Mouse (Mus musculus) thymus, postnatal 25 days (tissue): ENCODE measurements around the gene Rps18.
"Not testable (repeated sequence)": the region's sequence is repeated elsewhere in the genome, so short reads cannot be mapped to it uniquely, and the experiment has no call there.

ENCODE experiments used
- DNase-seq: peaks from one replicate; pipeline ENCODE4 v3.0.0; 2022

The Rps18 gene

DNA sequence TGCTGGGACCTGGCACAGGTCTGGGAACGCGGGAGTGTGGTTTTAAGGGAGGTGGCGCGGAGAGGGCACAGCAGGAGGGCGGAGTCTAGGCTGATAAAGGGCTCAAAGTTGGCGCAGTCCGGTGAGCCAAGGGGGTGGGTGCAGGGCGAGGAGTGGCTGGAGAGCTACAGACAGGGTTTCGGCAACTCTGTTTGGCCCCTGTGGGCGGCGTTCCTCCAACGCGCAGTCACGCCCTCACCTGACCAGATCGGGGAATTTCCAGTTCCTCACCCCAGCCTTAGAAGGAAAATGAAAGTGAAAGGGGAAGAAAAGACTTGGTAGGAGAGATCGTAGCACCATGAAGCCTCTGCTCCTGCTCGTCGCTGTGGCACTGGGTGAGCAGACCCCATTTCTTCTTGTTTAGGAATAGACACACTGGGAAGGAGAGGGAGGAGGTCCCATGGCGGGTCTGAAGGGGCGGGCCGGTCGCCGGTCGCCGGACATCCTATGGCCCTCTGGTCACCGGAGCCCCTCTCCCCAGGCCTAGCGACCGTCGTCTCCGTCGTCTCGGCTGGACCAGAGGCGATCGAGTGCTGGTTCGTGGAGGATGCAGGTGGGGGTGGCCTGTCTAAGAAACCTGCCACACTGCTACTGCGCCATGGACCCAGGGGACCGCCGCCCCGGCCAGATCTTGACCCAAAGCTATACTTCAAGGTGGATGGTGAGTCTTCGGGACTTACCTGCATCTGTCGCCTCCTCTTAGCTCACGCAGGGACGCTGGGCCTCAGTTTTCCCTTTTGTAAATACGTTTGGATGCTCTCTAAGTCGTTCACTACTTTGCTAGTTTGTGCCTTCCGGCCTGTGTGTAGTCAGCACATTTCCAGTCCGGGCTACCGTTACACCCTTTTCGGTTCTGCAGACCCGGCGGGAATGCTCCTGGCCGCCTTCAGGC, 36.2 kb downstream of the Rps18 start:
- peak; percentile 80 for DNase-seq

DNA sequence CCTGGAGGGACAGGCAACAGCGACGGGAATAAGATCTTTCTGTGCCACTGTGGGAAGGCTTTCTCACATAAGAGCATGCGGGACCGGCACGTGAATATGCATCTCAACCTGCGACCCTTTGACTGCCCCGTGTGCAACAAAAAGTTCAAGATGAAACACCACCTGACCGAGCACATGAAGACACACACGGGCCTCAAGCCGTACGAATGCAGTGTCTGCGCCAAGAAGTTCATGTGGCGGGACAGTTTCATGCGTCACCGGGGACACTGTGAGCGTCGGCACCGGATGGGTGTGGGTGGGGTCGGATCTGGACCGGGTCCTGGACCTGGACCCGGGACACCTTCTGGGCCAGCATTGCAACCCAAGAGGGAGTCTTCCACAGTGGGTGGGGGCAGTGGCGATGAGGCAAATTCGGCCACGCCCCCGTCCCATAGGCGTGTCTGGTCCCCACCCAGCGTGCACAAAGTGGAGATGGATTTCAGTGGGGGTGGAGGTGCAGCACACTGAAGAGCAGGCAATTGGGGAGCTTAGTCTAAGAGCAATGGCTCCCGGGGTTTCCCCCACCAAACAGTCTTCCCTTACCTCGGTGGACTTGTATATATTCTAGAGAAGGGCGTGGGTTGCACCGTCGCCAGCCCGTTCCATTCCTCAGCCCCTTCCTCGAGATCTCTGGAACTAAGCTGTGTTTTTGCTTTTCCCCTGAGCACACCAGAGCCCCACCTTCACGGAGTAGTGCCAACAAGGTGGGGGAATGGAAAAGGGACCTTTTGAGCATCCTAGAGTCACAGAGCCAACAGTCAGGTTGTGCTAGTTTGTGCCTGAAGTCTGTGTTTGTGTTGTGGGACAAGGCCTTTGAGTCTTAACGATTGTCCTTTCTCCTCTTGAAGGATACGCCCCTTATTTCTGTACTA, 37.3 kb downstream of the Rps18 start:
- no peak for DNase-seq

DNA sequence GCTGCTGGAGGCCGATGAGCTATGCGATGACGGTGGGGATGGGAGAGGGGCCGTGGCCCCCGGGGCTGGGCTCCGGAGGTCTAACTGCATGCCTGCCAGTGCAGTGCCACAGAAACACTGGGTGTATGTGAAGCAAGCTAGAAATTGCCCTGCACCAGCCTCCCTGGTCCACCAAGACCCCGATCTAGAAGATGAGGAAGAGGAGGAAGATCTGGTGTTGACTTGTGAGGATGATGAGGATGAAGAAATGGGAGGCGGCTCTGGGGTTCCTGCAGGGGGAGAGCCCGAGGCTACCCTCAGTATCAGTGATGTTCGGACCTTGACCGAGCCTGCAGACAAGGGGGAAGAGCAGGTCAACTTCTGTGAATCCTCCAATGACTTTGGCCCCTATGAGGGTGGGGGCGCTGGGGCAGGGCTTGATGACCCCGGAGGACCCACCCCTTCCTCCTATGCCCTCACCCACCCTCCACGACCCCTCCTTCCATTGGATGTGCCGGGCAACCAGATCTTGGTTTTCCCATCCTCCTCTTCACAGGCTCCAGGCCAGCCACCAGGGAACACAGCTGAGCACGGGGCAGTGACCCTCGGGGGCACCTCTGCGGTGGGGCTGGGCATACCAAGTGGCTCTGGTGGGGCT, 38.0 kb downstream of the Rps18 start:
- DNase-seq = no peak

DNA sequence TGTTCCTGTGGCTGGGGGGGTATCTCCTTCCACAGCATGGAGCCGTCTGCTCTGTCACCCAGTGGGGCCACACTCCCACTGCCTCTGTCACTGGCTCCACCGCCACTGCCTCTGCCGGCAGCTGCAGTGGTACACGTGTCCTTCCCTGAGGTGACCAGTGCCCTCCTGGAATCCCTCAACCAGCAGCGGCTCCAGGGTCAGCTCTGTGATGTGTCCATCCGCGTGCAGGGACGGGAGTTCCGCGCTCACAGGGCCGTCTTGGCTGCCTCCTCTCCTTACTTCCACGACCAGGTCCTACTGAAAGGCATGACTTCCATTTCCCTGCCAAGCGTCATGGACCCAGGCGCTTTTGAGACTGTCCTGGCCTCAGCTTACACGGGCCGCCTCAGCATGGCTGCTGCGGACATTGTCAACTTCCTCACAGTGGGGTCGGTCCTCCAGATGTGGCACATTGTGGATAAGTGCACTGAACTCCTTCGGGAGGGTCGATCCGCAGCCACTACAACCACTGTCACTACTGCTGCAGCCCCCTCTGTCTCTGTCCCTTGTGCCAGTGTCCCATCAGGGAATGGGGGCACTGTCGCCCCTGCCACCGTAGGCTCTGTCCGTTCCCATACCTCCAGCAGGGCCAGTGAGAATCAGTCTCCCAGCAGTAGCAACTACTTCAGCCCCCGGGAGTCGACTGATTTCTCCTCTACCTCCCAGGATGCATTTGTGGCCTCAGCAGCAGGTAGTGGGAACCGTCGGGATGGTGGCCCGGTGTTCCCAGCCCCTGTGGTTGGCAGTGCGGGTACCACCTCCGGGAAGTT, 38.8 kb downstream of the Rps18 start:
- DNase-seq = no peak

DNA sequence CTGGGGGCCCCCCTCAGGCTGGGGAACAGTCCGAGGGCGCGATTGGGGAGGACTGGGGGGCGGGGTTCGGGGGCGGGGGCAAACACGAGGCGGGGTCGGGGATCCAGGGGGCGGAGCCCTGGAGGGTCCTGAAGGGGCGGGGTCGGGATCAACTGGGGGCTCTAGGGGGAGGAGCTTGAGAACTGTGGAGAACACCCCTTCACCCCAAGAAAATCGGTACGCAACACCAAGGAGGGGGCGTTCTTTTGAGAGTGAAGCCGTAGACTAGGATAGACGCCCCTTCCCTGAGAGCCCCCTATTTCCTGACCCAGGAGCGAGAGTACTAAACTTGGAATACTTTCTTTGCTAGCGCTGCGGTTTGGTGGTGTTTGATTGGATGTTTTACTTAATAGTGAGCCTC, 39.5 kb downstream of the Rps18 start:
- DNase-seq = peak; percentile 80

DNA sequence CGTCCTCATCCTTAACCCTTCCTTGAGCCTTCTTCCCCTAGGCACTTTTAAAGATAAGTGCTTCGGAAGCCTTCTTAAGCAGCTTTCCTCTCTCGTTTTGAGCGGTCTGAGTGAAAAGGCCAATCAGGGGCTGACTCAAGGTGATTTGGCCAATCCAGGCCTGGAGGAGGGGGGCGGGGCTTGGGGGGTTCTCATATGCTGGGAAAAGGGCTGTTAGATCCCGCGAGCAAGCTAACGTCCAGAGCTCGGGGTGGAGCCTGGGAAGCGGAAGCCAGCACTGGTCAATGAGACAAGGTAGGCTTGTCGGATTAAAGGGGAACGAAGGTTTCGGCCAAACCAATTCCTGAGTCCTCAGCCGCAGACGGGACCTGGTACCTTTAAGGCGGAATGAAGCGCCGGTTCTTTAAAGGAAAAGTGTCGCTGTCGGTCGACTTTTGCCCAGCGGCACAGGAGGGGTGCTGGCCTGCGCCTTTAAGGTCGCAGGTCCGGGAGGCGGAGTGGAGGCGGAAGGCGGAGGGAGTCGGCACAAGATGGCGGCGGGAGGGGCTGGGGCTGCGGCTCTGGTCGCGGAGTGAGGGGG, 40.0 kb downstream of the Rps18 start, which contains the start of the genes Tapbp and Zbtb22:
TSS of gene Tapbp (plus strand) at position 229 of the 580 bp plus-strand sequence.
TSS of gene Zbtb22 (plus strand) at position 234 of the 580 bp plus-strand sequence.
- peak; percentile 94 for DNase-seq

DNA sequence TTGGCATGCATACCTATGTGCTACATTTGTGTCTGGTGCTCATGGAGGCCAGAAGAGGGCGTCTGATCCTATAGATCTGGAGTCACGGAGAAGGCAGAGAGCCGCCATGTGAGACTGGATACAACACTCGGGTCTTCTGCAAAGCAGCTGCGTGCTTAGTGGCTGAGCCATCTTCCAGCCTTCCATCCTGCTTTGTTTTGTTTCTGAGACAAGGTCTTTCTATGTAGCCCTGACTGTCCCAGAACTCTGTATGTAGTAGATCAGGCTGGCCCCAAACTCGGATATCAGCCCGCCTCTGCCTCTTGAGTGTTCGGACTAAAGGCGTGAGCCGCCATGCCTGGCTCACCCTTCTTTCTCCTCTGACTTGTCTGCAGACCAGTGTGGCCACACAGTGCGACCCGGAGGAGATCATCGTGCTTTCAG, 40.8 kb downstream of the Rps18 start:
- DNase-seq = no peak

DNA sequence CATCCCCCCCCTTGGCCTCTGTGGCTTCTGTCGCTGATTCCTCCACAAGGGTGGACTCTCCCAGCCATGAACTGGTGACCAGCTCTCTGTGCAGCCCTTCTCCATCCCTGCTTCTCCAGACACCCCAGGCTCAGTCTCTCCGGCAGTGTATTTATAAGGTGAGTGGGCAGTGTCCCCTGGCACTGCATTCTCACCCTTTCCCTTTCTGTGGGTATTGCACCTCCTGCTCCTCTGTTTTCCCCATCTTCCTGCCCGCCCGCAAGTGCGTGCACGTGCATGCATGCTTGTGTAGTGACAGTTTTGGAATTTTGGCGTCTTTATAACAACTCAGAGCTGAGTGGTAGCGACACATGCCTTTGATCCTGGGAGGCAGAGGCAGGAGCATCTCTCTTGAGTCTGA, 41.9 kb downstream of the Rps18 start:
- DNase-seq = no peak

DNA sequence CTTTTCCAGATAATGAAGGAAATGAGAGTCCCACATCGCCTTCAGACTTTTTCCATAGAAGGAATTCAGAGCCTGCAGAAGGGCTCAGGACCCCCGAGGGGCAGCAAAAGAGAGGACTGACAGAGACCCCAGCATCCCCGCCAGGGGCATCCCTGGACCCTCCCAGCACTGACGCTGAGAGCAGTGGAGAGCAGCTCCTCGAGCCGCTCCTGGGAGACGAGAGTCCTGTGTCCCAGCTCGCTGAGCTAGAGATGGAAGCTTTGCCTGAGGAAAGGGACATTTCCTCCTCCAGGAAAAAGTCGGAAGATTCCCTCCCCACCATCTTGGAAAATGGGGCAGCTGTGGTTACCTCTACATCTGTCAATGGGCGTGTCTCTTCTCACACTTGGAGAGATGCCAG, 42.5 kb downstream of the Rps18 start:
- no peak for DNase-seq

DNA sequence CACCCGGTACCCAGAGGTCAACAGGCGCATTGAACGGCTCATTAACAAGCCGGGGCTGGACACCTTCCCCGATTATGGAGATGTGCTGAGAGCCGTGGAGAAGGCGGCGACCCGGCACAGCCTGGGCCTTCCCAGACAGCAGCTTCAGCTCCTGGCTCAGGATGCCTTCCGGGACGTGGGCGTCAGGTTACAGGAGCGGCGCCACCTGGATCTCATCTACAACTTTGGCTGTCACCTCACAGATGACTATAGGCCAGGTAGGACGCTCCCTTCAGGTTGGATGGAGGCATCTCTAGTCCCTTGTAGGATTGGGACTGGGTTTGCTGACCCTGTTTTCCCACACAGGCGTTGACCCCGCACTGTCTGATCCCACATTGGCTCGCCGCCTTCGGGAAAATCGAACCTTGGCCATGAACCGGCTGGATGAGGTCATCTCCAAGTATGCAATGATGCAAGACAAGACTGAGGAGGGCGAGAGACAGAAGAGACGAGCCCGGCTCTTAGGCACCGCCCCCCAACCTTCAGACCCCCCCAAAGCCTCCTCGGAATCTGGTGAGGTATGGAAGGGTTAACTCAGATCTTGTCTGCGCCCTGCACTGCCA, 43.9 kb downstream of the Rps18 start:
- DNase-seq = no peak

DNA sequence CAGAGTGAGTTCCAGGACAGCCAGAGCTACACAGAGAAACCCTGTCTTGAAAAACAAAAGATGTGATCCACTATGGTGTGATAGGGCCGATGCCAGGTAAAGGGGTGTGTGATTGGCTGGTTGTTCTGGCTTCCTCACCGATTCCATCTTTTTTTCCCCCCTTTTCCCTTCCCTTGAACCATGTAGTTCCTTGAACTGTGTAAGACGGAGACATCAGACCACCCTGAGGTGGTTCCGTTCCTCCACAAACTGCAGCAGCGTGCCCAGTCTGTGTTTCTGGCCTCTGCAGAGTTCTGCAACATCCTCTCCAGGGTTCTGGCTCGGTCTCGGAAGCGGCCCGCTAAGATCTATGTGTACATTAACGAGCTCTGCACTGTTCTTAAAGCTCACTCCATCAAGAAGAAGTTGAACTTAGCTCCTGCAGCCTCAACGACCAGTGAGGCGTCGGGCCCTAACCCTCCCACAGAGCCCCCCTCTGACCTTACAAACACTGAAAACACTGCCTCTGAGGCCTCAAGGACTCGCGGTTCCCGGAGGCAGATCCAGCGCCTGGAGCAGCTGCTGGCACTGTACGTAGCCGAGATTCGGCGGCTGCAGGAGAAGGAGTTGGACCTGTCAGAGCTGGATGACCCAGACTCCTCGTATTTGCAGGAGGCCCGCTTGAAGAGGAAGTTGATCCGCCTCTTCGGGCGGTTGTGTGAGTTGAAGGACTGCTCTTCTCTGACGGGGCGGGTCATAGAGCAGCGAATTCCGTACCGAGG, 44.6 kb downstream of the Rps18 start:
- no peak for DNase-seq

DNA sequence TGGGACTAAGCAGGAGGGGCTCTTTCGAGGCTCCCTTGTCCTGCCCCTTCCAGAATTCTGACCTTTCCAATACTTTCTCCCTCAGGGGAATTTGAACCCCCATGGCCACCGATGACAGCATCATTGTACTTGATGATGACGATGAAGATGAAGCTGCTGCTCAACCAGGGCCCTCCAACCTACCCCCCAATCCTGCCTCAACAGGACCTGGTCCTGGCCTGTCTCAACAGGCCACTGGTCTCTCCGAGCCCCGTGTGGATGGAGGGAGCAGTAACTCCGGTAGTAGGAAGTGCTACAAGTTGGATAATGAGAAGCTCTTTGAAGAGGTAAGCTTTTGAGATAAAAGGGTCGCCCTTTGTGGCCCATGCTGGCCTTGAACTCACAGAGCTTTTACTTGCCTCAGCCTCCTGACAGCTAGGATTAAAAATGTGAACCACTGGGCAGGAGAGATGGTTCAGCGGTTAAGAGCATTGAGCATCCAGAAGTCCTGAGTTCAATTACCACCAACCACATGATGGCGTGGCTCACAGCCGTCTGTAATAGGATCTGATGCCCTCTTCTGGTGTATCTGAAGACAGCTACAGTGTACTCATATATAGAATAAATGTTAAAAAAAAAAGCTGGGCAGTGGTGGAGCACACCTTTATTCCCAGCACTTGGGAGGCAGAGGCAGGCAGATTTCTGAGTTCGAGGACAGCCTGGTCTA, 45.3 kb downstream of the Rps18 start:
- DNase-seq = no peak

DNA sequence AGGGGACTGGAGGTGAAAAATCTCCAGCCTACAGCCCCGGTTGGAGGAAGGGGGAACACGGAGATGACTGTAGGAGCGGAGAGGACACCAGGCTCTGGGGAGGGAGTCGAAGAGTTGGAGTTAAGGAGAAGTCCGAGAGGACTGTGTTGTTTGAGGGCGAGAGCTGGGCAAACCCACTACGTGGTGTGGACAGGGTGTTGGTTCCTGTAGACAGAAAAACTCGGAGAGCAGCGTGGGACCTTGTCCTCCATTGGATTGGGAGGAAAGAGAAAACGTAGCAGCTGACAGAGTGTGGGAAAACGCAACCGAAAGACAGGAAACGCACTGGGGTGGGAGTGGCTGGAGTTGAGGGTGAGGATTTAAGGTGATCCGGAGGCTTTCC, 45.9 kb downstream of the Rps18 start:
- DNase-seq = peak; percentile 60

DNA sequence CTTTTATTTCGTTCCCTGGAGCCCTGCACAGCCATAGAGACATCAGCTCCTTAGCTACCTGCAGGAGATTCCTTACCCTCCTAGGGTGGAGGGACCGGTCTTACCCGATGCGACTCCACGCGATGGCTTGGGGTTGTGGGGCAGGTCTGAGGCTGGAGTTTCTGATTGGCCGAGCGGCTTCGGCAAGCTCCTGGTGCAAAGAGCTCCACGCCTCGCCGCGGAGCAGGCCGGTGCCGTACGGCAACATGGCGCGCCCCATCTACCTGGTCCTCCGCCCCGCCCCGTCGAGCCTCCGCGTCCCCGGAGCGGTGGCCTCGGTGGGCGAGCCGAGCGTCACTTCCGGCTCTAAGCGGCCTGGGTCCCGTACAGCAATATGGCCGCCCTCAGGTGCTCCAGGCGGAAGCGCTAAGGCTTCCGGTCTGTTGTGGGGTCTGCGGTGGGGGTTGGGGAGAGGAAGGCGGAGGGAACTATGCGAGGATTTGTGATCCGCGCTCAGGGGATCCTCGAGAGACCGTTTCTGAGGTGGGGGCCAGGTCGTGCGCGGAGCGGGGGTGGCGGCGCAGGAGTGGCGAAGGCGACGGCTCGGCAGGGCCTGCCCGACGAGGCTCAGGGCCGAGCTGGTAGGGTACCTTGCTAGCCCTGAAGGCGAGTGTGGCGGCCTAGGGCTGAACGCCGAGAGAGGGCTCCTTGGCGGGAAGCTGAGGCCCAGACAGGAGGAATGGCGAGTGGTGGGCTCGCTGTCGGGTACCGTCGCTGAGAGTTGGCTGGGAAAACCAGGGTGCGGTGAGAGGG, 46.5 kb downstream of the Rps18 start, which contains the start of gene Daxx:
TSS of gene Daxx (plus strand) at position 338 of the 792 bp plus-strand sequence.
- peak; percentile 99 for DNase-seq

DNA sequence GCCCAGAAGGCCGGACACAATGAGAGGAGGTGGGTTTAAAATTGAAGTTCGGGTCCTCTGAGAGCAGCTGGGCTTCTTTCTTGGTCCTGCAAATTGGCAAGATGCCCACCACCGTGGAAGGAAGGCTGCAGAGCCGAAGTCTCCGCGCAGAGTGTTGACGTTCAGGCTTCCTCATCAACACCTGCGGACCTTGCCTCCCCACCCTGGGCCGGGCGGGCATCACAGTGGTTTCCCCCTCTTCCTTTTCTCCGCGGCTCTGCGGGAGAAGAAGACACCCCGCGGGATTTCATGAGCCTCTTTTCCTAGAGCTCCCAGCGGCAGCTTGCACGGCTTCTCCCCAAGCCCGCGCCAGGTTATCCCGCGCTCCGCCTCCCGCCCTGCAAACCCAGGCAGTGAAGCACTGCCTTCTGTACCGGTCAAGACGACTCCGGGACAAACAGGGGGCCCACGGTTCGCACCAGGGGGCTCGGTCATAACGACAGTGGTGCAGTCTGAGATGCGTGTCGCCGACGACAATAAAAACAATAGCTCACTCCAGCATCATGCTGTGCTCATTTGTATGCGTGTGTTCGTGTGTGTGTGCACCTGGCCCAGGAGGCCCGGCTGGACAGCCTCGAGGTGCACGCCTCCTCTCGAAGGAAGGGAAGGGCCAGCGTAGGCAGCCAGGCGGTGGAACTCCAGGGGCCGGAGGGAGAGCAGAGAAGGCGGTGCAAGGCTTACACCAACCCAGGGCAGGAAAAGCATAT, 47.3 kb downstream of the Rps18 start:
- peak; percentile 54 for DNase-seq

DNA sequence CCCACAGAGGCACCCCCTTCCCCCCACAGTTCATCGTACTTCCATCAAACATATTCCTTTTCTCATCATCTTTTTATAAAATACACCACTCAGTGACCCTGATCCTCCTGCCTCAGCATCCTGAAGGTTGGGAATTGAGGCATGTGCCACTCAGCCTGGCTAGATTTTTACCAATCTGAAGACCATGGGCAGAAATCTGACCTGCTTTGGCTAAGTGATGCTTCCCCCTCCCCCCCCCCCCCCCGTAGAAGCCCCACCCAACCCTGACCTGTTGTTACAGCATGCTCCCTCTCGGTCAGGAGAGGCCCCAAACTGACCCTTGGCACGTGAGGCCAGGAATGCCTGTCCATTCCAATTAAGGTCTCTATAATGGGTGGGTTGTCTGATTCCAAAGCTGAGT, 51.0 kb downstream of the Rps18 start, which contains the start of gene Platr17:
TSS of gene Platr17 (plus strand) at position 301 of the 400 bp plus-strand sequence.
- not testable (repeated sequence) for DNase-seq

DNA sequence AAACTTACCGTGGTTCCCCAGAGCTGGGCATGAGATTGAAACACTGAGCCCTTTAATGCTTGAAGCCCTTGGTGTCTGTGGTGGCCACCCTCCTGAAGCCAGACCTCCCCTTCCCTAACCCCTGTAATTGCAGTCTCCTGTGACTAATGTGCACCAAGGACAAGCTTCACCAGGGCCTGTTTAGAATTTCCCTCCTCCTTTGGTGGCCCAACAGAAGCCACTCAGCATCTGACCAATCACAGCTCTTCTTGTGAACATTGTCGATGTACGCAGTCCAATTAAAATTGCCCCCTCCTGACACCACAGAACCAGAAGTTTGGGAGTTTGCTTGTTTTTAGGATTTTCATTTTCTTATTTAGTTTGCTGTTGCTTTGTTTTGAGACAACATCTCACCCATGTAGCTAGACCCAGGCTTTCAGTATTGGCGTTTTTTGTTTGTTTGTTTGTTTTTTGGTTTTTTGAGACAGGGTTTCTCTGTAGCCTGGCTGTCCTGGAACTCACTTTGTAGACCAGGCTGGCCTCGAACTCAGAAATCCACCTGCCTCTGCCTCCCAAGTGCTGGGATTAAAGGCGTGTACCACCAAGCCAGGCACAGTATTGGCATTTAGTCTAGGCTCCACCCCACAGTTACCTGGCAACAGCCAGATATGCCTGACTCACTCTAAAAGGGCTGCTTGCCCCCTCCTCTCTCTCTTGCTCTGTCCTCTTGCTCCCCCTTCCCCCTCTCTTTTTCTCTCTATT, 51.7 kb downstream of the Rps18 start:
- not testable (repeated sequence) for DNase-seq
